Mouse (Mus musculus) central nervous system, embryonic 18 days (tissue): ENCODE data around the gene Gabrr2. TPM values are rescaled to one million over a fixed set of nuclear protein-coding genes. Genes with fewer than 3 reads are reported as not detected.

Source experiments
- polyA plus RNA-seq: library from polyadenylated mRNA; depleted of rRNA; stranded (reverse); fragments of >200 nt; gene quantifications from 2 replicates; pipeline ENCODE4 v1.2.3, GENCODE M21; 2012; rRNA removed

Gabrr2 gene
- 0.37 and 0.58 TPM in 2 replicates for polyA plus RNA-seq

DNA sequence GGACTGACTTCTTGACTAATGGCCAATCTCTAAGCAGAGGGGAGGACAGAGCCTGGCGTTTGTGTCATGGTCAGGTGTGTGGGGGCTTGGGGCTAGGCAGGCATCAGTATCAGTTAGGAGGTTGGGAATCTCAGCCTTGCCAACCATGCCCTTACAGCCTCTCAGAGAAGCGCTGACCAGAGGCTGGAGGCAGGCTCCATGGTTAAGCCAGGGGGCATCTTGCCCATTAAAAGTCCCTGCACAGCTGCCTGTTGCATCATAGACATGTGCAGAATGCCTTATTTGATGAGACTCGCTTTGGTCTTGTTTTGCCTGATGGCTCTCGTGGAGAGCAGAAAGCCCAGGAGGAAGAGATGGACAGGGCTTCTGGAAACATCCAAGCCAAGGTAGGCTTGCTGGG, at the start of gene Gabrr2:
Gene Gabrr2 (plus strand): TSS at position 19 of the 400 bp plus-strand sequence.

DNA sequence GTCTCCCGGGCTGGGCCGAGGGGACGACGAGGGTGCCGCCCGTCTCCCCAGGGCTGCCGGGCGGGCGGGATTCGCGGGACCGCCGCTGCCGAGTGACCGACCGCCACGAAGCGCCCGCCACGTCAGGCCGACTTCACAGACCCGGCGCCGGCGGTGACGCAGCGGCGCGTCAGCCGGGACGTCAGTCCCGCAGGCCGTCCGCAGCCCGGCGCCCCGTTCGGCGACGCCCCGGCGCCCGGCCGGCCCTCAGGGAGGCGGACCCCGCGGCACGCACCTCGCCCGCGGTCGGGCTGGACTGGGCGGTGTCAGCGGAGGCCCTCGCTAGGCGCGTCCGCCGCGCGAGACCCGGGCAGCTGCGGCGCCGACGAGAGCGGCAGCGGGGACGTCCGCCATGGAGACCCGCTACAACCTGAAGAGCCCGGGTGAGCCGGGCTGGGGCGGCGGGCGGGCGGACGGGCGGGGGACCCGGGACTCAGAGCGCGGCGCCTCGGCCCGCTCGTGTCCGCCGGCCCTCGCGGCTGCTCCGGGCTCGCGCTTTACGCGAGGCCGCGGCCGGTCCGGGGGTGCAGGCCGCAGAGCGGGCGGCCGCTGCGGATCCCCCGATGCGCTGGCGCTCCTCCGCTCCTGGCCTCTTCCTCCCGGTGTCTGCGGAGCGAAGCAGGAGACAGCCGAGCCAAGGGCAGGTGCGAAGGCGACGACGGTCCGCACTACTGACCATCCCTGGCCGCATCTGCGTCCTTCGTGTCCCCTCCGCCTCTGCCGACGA, 31.4 kb upstream of the Gabrr2 start, which contains the start of gene Ube2j1:
Gene Ube2j1 (plus strand): TSS at position 222 of the 766 bp plus-strand sequence.

DNA sequence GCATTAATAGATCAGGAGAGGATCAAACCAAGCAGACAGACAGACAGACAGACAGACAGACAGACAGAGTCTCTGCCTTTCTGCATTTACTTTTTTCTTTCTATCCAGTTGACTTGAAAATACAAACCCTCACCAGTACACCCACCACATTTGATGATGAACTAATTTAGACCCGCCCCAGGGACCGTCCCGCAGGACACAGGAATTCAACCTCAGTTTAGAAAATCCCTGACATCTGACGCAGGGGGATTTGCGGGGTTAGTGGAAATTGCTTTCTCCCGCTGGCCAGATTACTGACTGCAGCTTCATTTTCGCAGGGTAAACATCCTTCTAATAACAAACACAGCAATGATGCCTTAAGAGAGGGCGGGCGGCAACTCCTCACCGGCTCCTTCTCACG, 69.4 kb downstream of the Gabrr2 start, which contains the start of gene Gabrr1:
Gene Gabrr1 (plus strand): TSS at position 301 of the 400 bp plus-strand sequence.

Other genes with a start within 250 kb of the Gabrr2 start
- gene Ankrd6, start 112.2 kb upstream of the Gabrr2 start, polyA plus RNA-seq = 14.6 and 15.0 TPM in 2 replicates
- 31.1 and 31.8 TPM in 2 replicates for gene Rragd, start 80.0 kb upstream of the Gabrr2 start, polyA plus RNA-seq
- gene Ube2j1, start 31.6 kb upstream of the Gabrr2 start, polyA plus RNA-seq = 45.0 and 48.5 TPM in 2 replicates
- gene Gabrr1, start 69.5 kb downstream of the Gabrr2 start, polyA plus RNA-seq = 0.40 and 0.49 TPM in 2 replicates
- gene Pm20d2, start 126.7 kb downstream of the Gabrr2 start, polyA plus RNA-seq = 4.8 and 4.9 TPM in 2 replicates
- gene Srsf12, start 146.0 kb downstream of the Gabrr2 start, polyA plus RNA-seq = 48.0 and 48.4 TPM in 2 replicates
- gene Pnrc1, start 227.2 kb downstream of the Gabrr2 start, polyA plus RNA-seq = 38.3 and 43.9 TPM in 2 replicates
- 11.9 and 12.2 TPM in 2 replicates for gene Rngtt, start 247.3 kb downstream of the Gabrr2 start, polyA plus RNA-seq